Mouse (Mus musculus): ENCODE data around the gene Hrk.

DNA sequence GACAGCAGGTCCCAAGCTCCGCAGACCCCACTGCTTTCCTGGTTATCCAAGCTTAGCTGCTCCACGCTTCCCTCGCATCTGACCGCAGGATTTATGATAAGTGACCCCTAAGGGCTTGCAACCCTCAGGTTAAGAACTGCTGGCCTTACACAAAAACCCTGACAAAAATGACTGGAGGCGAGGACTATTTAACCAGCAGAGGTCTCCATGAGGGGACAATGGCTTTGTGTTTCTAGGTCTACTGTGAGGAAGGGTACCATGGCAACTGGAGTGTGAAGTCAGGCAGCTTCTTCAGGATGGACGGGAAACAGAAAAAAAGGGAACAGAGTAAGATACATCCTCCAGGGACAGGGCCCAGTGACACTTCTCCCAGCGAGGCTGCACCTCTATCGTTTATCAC is 41.4 kb downstream of the Hrk start:
- TF ChIP-seq POLR2A (IDR thresholded peaks at IDR 0.05; ENCODE audit: control insufficient read depth, low read depth, low read length) (no peak), CTCF (IDR thresholded peaks at IDR 0.05; ENCODE audit: control insufficient read depth, insufficient read depth, insufficient replicate concordance, low read depth, low read length) (no peak)

Measured in testis, adult 2 months (tissue).